Mouse (Mus musculus): ENCODE data around the gene Rabl6.

DNA sequence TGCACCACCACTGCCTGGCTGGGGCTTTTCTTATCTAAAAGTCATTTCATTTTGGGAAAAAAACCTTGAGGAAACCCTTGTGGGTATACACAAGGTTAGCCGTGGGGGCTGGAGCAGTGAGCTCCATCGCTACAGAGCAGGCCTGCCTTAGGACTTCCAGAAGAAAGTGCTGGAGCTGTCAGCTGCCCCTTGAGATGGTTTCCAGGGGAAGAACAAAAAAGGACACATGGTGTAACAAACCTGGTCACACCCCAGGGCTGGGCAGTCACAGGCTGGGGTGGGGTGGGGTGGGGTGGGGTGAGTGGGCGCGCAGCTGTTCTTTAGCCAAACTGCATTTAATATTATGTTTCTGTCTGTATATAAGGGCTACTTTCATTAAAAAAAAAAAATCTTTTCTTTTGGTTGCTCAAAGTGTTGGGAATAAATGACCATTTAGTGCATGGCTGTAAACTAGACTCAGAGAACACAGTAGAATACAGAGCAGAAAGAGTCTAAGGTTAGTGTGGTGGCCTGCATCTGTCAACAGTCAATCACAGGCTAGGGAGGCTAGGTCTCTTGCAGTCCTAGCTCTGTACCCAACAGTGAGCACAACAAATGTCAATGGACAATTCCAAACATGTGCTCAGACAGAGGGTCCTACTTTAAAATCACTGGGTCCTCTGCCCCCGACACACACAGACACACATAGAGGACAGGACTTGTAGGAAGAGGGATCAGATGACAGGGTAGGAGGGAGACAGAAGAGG lies 11.4 kb downstream of the Rabl6 start:
- no peak for TF ChIP-seq CTCF (IDR thresholded peaks at IDR 0.05; ENCODE audit: low read depth)
- no peak for TF ChIP-seq EP300 (optimal IDR thresholded peaks at IDR 0.05)
